Comparison of ENCODE assay signal across 8 mouse cellular contexts in the genomic region with DNA sequence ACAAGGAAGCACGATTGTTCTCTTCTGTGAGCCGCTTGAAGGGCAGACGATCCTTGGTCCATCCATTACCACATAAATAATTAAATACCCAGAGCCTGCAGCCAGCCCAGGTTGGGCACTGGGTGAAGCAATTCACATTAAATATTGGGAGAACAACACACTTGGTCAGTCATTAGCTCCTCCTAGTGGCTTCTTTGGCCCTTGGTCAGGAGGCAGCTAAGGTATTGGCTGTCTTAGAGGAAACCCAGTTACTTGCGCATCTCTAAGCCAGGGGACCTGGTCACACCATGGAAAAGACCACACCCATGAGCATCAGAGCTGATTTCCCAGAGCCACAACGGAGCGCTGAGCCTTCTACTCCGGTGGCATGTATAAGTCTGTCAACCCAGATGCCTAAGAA.
DNase-seq lines count a peak whose midpoint lies in the region; ATAC-seq and TF ChIP-seq lines count a peak whose summit lies in the region.

No protein-coding gene starts in this region.

- H3K9ac ChIP-seq in neural tube, embryonic 12.5 days, result no peak overlapping the region
- no peak overlapping the region for H3K9ac ChIP-seq in hindbrain, embryonic 12.5 days
- no peak overlapping the region for H3K9ac ChIP-seq in lung, postnatal 0 days (replicated peaks; ENCODE audit: low read depth)

- 37% methylated on average over 7 of the region's 7 CpGs for WGBS in neural tube, embryonic 12.5 days
- WGBS in hindbrain, embryonic 12.5 days, result 41% methylated on average over 7 of the region's 7 CpGs
- WGBS in lung, postnatal 0 days, result 45% methylated on average over 7 of the region's 7 CpGs

- H3K4me2 ChIP-seq in neural tube, embryonic 12.5 days (replicated peaks), result no peak overlapping the region
- no peak overlapping the region for H3K4me2 ChIP-seq in hindbrain, embryonic 12.5 days (replicated peaks)
- H3K4me2 ChIP-seq in lung, postnatal 0 days (replicated peaks; ENCODE audit: low read depth, low read length), result no peak overlapping the region

- 0 out of 2 replicates have a peak, but pooled peaks have one; percentile 48 for ATAC-seq in neural tube, embryonic 12.5 days (ENCODE audit: low FRiP score, low read depth)
- peak; percentile 40; the same call in 1 of the 2 replicates for ATAC-seq in hindbrain, embryonic 12.5 days (ENCODE audit: low FRiP score)
- no peak for ATAC-seq in lung, postnatal 0 days
- no peak for ATAC-seq in megakaryocyte, adult 5-6 weeks (ENCODE audit: poor library complexity, severe bottlenecking)

- no peaks in the 10 kb centered on the region for H3K36me3 ChIP-seq in neural tube, embryonic 12.5 days
- no peaks in the 10 kb centered on the region for H3K36me3 ChIP-seq in hindbrain, embryonic 12.5 days
- H3K36me3 ChIP-seq in lung, postnatal 0 days (ENCODE audit: insufficient read depth, low read length), result no peaks in the 10 kb centered on the region

- no peak overlapping the region for H3K4me3 ChIP-seq in neural tube, embryonic 12.5 days
- H3K4me3 ChIP-seq in hindbrain, embryonic 12.5 days, result no peak overlapping the region
- H3K4me3 ChIP-seq in lung, postnatal 0 days (ENCODE audit: low read depth, low read length), result no peak overlapping the region

- H3K4me1 ChIP-seq in neural tube, embryonic 12.5 days, result peaks cover 19% of the 10 kb centered on the region
- H3K4me1 ChIP-seq in hindbrain, embryonic 12.5 days, result peaks cover 24% of the 10 kb centered on the region
- no peaks in the 10 kb centered on the region for H3K4me1 ChIP-seq in lung, postnatal 0 days (ENCODE audit: insufficient read depth, low read depth, low read length)

- TF ChIP-seq CTCF in lung, postnatal 0 days (IDR thresholded peaks at IDR 0.05), result peak; percentile 68

- no peak overlapping the region for H3K27ac ChIP-seq in neural tube, embryonic 12.5 days
- H3K27ac ChIP-seq in hindbrain, embryonic 12.5 days, result no peak overlapping the region
- H3K27ac ChIP-seq in lung, postnatal 0 days (ENCODE audit: low read length), result no peak overlapping the region

- no peak for DNase-seq in neural tube, embryonic 10.5 days (ENCODE audit: extremely low spot score, low spot score)
- DNase-seq in cerebellum, postnatal 10 days, result peak; percentile 73 to 78
- peak; percentile 52 for DNase-seq in lung, postnatal 0 days (ENCODE audit: low spot score)
- no peak for DNase-seq in spleen, postnatal 10 days (ENCODE audit: low spot score in 2 of 2)
- DNase-seq in spleen, adult 12 weeks (ENCODE audit: low spot score), result no peak

- H3K27me3 ChIP-seq in neural tube, embryonic 12.5 days (replicated peaks), result no peaks in the 10 kb centered on the region
- no peaks in the 10 kb centered on the region; the same call in 1 of the 2 replicates for H3K27me3 ChIP-seq in hindbrain, embryonic 12.5 days
- H3K27me3 ChIP-seq in lung, postnatal 0 days (replicated peaks; ENCODE audit: insufficient read depth, low read length), result no peaks in the 10 kb centered on the region

- H3K9me3 ChIP-seq in neural tube, embryonic 12.5 days, result no peaks in the 10 kb centered on the region
- no peaks in the 10 kb centered on the region for H3K9me3 ChIP-seq in hindbrain, embryonic 12.5 days (replicated peaks)
- no peaks in the 10 kb centered on the region for H3K9me3 ChIP-seq in lung, postnatal 0 days (ENCODE audit: low read length)

- TF ChIP-seq EP300 in lung, postnatal 0 days (IDR thresholded peaks at IDR 0.05), result no peak

Comparison
In these comparisons a context has a peak if more than half of its experiments do, and no peak if none do; other contexts are left out.
1. ATAC-seq: peak in neural tube, embryonic 12.5 days (single experiment) and hindbrain, embryonic 12.5 days (single experiment); none in lung, postnatal 0 days (single experiment) and megakaryocyte, adult 5-6 weeks (single experiment).
2. DNase-seq: peak in cerebellum, postnatal 10 days (2 of 2) and lung, postnatal 0 days (single experiment); none in neural tube, embryonic 10.5 days (single experiment), spleen, postnatal 10 days (0 of 2) and spleen, adult 12 weeks (single experiment).